26 mouse cellular contexts compared by ENCODE assay signal in the genomic region with DNA sequence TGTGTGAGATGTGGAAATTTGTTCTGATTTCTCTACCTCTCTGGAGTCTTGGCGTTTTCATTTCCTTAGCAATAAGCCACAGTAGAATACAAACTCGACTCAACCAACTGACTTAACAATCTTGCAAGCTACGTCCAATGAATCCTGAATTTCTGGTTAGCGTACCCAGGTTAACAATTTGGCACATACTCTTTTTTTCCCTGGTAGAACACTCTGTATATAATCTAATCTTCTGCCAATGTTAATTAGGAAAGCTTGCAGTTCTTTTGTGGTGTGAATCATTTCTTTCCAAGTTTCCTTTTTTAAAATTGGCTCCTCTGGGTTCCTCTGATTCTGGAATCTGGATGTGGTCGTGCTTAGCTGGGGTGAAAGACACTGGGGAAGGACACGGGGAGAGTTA.
A peak's percentile ranks its signal among the peaks of the same experiment; 100 is the strongest.
DNase-seq lines count a peak whose midpoint lies in the region; ATAC-seq lines count a peak whose summit lies in the region.
"Had no signal": no experiment of that assay in that cellular context is flagged by ENCODE, and none has a peak within 500 bp of the region (broad histone marks: within the 10 kb centered on the region; RNA-seq: fewer than 3 reads in every experiment).

No protein-coding gene starts in this region.

- peak; percentile 14 for DNase-seq in forebrain, embryonic 14.5 days (ENCODE audit: low spot score)
- DNase-seq in frontal cortex, postnatal 25 days (ENCODE audit: low spot score in 2 of 2): no peak
- DNase-seq in right cerebral cortex, adult 18-20 months: peak; percentile 21
- no peak for DNase-seq in right cerebral cortex, postnatal 4 days
- peak; percentile 64 for DNase-seq in telencephalon, adult 2 months (ENCODE audit: low read depth, low spot score)
- DNase-seq in urinary bladder, postnatal 25 days (ENCODE audit: low spot score): no peak
- DNase-seq: adrenal gland, adult 2 months; adrenal gland, postnatal 14 days; cerebellum, adult 11-12 months; cerebellum, adult 8-10 months; cerebellum, postnatal 36 days; gastrocnemius, postnatal 14 days; heart, adult 2 months; heart, postnatal 14 days; heart, postnatal 4 days had no signal

- H3K4me2 ChIP-seq in forebrain, embryonic 14.5 days (ENCODE audit: low read length): no peak overlapping the region
- H3K4me2 ChIP-seq in forebrain, embryonic 13.5 days: no peak overlapping the region
- H3K4me2 ChIP-seq: embryonic facial prominence, embryonic 12.5 days; embryonic facial prominence, embryonic 15.5 days; forebrain, embryonic 12.5 days; heart, embryonic 13.5 days; hindbrain, embryonic 14.5 days had no signal

- no peaks in the 10 kb centered on the region for H3K9me3 ChIP-seq in forebrain, embryonic 14.5 days (replicated peaks; ENCODE audit: control insufficient read depth, low read length)
- H3K9me3 ChIP-seq in forebrain, embryonic 13.5 days (replicated peaks): no peaks in the 10 kb centered on the region
- H3K9me3 ChIP-seq: embryonic facial prominence, embryonic 12.5 days; embryonic facial prominence, embryonic 15.5 days; forebrain, embryonic 12.5 days; heart, embryonic 10.5 days; heart, embryonic 13.5 days had no signal

- ATAC-seq in forebrain, embryonic 14.5 days: no peak
- no peak for ATAC-seq in forebrain, embryonic 13.5 days
- peak; percentile 71 for ATAC-seq in frontal cortex, adult (ENCODE audit: low TSS enrichment)
- ATAC-seq: hindbrain, postnatal 0 days; inflammation-experienced regulatory T-cells, adult 6 months; intestine, postnatal 0 days had no signal

- 73% methylated on average over 6 of the region's 6 CpGs for WGBS in forebrain, embryonic 14.5 days
- WGBS in forebrain, embryonic 13.5 days: 81% methylated on average over 6 of the region's 6 CpGs

- H3K27me3 ChIP-seq in forebrain, embryonic 14.5 days (replicated peaks; ENCODE audit: control insufficient read depth, insufficient read depth, low read length): no peaks in the 10 kb centered on the region
- no peaks in the 10 kb centered on the region for H3K27me3 ChIP-seq in forebrain, embryonic 13.5 days
- H3K27me3 ChIP-seq: embryonic facial prominence, embryonic 12.5 days; embryonic facial prominence, embryonic 15.5 days; forebrain, embryonic 12.5 days; heart, embryonic 13.5 days had no signal

- no peaks in the 10 kb centered on the region for H3K4me1 ChIP-seq in forebrain, embryonic 14.5 days (ENCODE audit: control insufficient read depth, insufficient read depth, low read length)
- peaks cover 5% of the 10 kb centered on the region; the same call in 1 of the 2 replicates for H3K4me1 ChIP-seq in forebrain, embryonic 13.5 days
- H3K4me1 ChIP-seq: embryonic facial prominence, embryonic 12.5 days; embryonic facial prominence, embryonic 15.5 days; heart, embryonic 10.5 days had no signal

- H3K4me3 ChIP-seq in forebrain, embryonic 14.5 days (ENCODE audit: low read depth, low read length): no peak overlapping the region
- no peak overlapping the region for H3K4me3 ChIP-seq in forebrain, embryonic 13.5 days
- H3K4me3 ChIP-seq: embryonic facial prominence, embryonic 12.5 days; embryonic facial prominence, embryonic 15.5 days; forebrain, embryonic 12.5 days; heart, adult 2 months; heart, embryonic 10.5 days; heart, embryonic 13.5 days had no signal

- no peak overlapping the region for H3K9ac ChIP-seq in forebrain, embryonic 14.5 days (ENCODE audit: low read length)
- no peak overlapping the region for H3K9ac ChIP-seq in forebrain, embryonic 13.5 days
- H3K9ac ChIP-seq: embryonic facial prominence, embryonic 12.5 days; embryonic facial prominence, embryonic 15.5 days; forebrain, embryonic 12.5 days; heart, embryonic 13.5 days; hindbrain, embryonic 14.5 days had no signal

- H3K27ac ChIP-seq in forebrain, embryonic 14.5 days (ENCODE audit: low read depth, low read length): no peak overlapping the region
- no peak overlapping the region for H3K27ac ChIP-seq in forebrain, embryonic 13.5 days
- H3K27ac ChIP-seq: embryonic facial prominence, embryonic 12.5 days; embryonic facial prominence, embryonic 15.5 days; forebrain, embryonic 12.5 days; heart, adult 2 months; heart, embryonic 10.5 days; heart, embryonic 13.5 days; hindbrain, embryonic 14.5 days; hindbrain, postnatal 0 days had no signal

- no peaks in the 10 kb centered on the region for H3K36me3 ChIP-seq in forebrain, embryonic 14.5 days (ENCODE audit: control insufficient read depth, insufficient read depth, low read length)
- no peaks in the 10 kb centered on the region for H3K36me3 ChIP-seq in forebrain, embryonic 13.5 days (ENCODE audit: poor library complexity, severe bottlenecking)
- H3K36me3 ChIP-seq: embryonic facial prominence, embryonic 12.5 days; embryonic facial prominence, embryonic 15.5 days; forebrain, embryonic 12.5 days; heart, embryonic 10.5 days; heart, embryonic 13.5 days had no signal

Comparison
In these comparisons a context has a peak if more than half of its experiments do, and no peak if none do; other contexts are left out.
1. DNase-seq: peak in forebrain, embryonic 14.5 days (single experiment), right cerebral cortex, adult 18-20 months (single experiment) and telencephalon, adult 2 months (single experiment); none in frontal cortex, postnatal 25 days (0 of 2), right cerebral cortex, postnatal 4 days (single experiment) and urinary bladder, postnatal 25 days (single experiment).